Mouse (Mus musculus) gastrocnemius, postnatal 4 days (tissue): ENCODE data around the gene Ncoa3. TPM values are rescaled to one million over a fixed set of nuclear protein-coding genes. Genes with fewer than 3 reads are reported as not detected.
A peak's percentile ranks its signal among the peaks of the same experiment; 100 is the strongest.

Experiments used
- DNase-seq, 2 experiments: peaks; one replicate each; pipeline ENCODE4 v3.0.0; 2021 to 2022; ENCODE audit warnings: low spot score in 2 of 2, mixed read lengths in 2 of 2
- total RNA-seq, 2 experiments: library from RNA; stranded (reverse); gene quantifications; 2 replicates each; pipeline ENCODE4 v1.2.3; 2021

Gene Ncoa3
- total RNA-seq, 2 experiments from 2014 or later, result 17.2 to 21.9 TPM

- peak; percentile 17 to 55 for DNase-seq
These were observed 38.9 kb downstream of the Ncoa3 start for GRCm38 (mm10) chr2:166031120-166031929.

GRCm38 (mm10) chr2:166032628-166033027 is 40.2 kb downstream of the Ncoa3 start:
- no peak for DNase-seq

DNA sequence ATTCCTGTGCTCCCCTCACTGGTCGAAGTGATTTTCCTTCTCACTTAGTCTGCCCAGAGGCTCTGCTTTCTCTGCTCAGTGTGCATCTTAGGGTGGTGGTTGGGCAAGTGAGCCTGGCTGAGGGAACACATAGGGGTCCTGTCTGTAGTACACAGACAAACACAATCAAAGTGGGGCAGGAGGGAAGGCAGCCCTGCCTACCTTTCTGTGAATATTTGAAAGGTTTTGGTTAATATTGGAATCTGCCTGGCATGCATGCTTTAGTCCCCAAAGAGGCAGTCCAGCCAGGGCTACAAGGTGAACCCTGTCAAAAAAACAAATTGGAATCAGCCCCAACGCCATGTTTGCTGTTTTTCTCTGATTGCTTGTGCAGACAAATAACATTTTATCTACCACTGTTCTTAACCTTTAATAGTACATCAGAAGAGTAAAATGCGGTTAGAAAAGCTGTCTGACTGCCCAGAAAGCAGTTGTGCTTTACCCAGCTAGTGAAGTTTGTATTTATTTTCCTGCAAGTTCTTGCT is 42.6 kb downstream of the Ncoa3 start:
- DNase-seq, result no peak

DNA sequence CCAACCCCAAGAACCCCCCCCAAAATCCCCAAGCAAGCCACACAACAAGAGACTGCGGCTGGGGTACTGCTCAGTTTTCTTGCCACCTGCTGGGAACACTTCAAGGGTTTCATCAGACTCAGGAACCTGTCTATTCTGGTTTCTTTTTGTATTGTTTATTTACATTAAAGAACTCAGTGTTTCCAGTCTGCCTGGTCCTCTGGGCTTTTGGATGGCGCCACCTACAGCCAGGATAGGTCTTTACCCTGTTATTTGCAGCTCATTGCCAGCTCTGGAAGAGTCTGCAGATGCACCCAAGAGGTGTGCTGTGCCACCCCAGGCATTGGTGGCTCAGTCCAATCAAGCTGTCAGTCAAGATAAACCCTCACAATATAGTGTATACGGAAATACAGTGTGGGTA is 43.3 kb downstream of the Ncoa3 start:
- DNase-seq, result peak in 1 of 2 experiments; percentile 27

DNA sequence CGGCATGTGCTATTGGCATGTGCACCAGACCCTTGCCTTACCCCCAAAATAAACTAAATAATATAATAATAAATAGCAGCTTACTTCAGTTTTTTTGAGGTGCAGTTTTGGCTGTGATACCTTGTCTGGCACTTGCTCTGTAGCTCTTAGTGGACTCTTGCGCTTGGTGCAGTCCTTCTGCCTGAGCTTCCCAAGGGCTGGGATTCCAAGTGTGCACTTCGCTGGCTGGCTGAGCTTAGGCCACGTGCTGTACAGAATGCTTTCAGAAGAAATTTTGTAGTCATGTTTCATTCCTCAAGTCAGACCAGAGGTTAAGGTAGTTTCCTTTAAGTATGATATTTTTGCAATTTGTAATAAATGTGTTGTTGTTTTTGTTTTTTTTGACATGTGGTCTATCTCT is 47.2 kb downstream of the Ncoa3 start:
- no peak for DNase-seq

DNA sequence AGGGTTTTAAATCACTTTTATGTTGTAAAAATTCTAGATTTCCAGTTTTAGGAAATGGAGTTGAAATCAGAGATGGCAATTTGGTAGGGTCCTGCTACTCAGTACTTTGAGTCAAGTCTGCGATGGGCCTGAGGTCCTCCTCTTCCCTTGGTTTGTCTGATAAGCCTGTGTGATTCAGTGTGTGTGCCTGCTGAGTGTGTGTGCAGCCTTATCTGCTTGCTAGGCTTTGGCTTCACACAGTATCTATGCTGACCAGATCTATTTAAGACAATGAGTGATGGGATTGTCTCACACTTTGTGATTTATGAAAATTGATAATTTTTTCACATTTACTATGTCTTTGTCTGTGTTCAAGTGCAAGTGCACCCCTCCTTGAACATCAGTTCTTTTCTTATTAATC is 50.1 kb downstream of the Ncoa3 start:
- DNase-seq, result no peak

DNA sequence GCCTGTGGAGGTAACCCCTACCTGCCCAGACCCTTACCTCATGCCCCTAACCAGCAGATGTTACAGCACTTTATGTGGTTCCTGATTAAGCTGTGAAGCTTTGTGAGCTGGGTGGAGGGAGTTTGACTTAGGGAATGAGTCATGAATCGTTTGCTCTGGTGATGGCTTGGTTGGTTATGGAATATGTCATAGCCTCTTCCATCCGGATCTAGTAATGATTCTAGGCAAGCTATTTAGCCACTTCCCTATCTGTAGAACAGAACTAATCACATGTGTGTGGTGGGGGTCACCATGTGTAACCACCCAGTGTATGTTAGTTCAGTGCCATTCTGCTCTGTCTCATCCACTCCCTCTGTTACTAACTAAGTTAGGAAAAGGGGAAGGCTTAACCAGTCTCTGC is 52.6 kb downstream of the Ncoa3 start:
- no peak for DNase-seq

- DNase-seq, result peak in 1 of 2 experiments; percentile 31
These were observed 53.4 kb downstream of the Ncoa3 start for GRCm38 (mm10) chr2:166045549-166046501.

DNA sequence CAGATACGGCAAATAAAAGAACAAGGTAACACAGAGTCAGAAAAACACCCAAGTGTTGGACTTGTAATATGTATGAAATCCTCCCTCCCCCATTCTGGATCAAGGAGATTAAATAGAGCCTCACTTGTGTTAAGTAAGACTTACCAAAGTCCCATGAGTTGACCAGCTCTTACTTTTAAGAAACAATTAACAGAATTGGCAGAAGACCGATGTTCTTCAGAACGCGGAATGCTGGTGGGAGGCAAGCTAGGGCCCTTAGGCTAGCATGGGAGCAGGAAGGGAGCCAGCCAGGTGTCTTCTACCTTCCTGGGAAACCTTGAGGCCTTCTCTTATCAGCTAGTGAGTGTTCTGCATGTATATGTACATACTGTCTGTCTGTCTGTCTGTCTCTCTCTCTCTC is 55.5 kb downstream of the Ncoa3 start:
- no peak for DNase-seq

- no peak for DNase-seq
These were observed 56.4 kb downstream of the Ncoa3 start for GRCm38 (mm10) chr2:166048852-166049251.

DNA sequence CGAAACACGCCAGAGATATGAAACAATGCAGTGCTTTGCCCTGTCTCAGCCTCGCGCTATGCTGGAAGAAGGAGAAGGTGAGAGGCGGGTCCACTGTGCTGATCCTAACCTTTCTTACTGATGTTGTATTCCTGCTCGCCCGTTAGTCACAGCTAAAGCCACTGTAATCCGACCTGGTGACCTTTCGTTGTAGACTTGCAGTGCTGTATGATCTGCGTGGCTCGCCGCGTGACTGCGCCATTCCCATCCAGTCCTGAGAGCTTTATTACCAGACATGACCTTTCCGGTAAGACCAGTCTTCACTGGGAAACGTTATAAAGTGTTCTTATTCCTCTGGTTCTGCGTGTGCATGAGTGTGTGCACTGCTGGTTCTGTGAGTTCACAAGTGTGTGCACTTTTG is 59.0 kb downstream of the Ncoa3 start:
- DNase-seq, result no peak

GRCm38 (mm10) chr2:166051966-166052365 is 59.5 kb downstream of the Ncoa3 start:
- no peak for DNase-seq

DNA sequence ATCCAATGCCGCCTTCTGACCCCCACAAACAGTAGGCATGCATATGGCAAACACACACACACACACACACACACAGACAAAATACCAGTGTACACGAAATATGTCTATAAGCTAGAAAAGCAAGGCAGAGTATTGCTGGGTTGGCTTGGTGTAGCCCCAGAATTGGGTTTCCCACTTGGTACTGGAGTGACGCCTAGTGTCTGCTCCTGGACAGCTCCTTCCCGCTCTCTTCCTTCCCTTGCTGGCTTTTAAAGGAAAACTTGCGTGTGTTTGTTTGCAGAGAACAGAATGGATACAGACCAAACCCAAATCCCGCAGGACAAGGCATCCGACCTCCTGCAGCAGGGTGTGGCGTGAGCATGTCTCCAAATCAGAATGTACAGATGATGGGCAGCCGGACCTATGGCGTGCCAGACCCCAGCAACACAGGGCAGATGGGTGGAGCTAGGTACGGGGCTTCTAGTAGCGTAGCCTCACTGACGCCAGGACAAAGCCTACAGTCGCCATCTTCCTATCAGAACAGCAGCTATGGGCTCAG is 61.6 kb downstream of the Ncoa3 start:
- DNase-seq, result no peak

- DNase-seq, result peak in 1 of 2 experiments; percentile 45
These were observed 67.4 kb downstream of the Ncoa3 start for GRCm38 (mm10) chr2:166059684-166060423.

GRCm38 (mm10) chr2:166062008-166062407 is 69.6 kb downstream of the Ncoa3 start:
- DNase-seq, result no peak

- DNase-seq, result no peak
These were observed 70.0 kb downstream of the Ncoa3 start for GRCm38 (mm10) chr2:166062431-166062830.

DNA sequence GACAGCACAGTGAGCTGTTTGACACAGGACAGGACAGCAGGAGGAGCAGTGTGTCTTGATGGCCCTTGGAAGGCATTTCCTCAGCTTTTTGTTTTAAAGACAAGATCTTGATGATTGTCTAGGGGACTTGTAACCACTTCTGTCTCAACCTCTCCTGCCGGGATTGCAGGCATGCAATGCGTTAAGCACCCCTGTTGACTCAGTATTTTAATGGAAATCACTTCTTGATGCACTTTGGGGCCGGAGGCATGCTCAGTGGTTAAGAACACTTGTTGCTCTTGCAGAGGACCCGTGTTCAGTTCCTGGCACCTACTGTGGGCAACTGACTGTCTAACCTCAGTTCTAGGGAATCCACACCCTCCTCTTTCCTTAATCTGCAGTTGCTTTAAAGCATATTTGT is 74.0 kb downstream of the Ncoa3 start:
- DNase-seq, result no peak

DNA sequence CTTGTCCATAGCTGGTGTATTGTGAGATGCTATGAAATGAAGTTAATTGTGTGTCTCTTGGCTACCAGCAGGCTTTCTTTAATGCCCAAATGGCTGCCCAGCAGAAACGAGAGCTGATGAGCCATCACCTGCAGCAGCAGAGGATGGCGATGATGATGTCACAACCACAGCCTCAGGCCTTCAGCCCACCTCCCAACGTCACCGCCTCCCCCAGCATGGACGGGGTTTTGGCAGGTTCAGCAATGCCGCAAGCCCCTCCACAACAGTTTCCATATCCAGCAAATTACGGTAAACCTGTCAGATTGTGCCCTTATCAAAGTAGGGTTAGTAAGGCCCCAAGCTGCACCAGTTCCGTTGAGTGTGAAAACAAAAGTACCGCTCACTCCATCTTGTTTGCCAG is 75.8 kb downstream of the Ncoa3 start:
- DNase-seq, result no peak

DNA sequence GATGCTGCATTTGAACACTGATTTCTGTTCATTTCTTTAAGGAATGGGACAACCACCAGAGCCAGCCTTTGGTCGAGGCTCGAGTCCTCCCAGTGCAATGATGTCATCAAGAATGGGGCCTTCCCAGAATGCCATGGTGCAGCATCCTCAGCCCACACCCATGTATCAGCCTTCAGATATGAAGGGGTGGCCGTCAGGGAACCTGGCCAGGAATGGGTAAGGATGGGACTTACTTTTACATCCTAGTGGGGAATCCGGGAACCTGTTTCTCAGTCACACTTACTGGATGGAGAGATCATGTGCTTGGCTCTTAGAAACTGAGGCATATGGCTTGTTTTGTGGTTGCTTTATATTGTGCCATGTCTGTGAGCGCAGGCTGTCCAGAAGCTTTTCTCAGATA is 76.7 kb downstream of the Ncoa3 start:
- no peak for DNase-seq

- no peak for DNase-seq
These were observed 77.3 kb downstream of the Ncoa3 start for GRCm38 (mm10) chr2:166069738-166070137.

GRCm38 (mm10) chr2:166071481-166071880 is 79.0 kb downstream of the Ncoa3 start:
- DNase-seq, result no peak
